Mouse (Mus musculus): ENCODE measurements around the gene Srsf6. TPM values are rescaled to one million over a fixed set of nuclear protein-coding genes. Genes with fewer than 3 reads are reported as not detected.

Srsf6 gene
- polyA plus RNA-seq, 1 experiment: 73.5 TPM

DNA sequence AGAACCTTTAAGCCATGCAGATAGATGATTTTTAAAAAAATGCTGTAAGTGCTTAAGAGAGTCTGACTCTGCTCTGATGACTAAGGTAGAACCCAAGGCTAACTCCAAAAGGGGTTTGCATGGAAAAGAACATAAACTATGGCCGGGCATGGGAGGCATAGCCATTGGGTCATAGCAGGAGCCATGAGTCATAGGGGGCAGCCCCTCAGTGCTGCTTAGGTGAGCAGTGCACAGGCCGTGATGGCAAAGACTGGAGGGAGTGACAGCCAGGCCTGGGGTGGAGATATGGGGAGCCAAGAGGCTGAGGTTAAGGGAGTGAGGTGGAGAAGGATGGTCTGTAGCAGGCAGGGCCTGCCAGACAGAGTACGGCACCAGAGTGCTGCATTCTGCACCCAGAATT, 37.8 kb downstream of the Srsf6 start:
- no peaks in the 10 kb centered on the region for H3K36me3 ChIP-seq (ENCODE audit: control insufficient read depth, insufficient read depth, low read length)
- no peaks in the 10 kb centered on the region for H3K27me3 ChIP-seq (ENCODE audit: control insufficient read depth, insufficient read depth, low read length)
- TF ChIP-seq POLR2A (IDR thresholded peaks at IDR 0.05; ENCODE audit: control insufficient read depth, low read depth, low read length) (no peak), CTCF (IDR thresholded peaks at IDR 0.05; ENCODE audit: control insufficient read depth, insufficient read depth, insufficient replicate concordance, low read depth, low read length) (no peak)
- H3K27ac ChIP-seq (ENCODE audit: control insufficient read depth, insufficient read depth, low read depth, low read length): no peak overlapping the region
- H3K4me3 ChIP-seq (ENCODE audit: control insufficient read depth, low read depth, low read length): no peak overlapping the region
- H3K4me1 ChIP-seq (ENCODE audit: control insufficient read depth, insufficient read depth, low read length): no peaks in the 10 kb centered on the region

DNA sequence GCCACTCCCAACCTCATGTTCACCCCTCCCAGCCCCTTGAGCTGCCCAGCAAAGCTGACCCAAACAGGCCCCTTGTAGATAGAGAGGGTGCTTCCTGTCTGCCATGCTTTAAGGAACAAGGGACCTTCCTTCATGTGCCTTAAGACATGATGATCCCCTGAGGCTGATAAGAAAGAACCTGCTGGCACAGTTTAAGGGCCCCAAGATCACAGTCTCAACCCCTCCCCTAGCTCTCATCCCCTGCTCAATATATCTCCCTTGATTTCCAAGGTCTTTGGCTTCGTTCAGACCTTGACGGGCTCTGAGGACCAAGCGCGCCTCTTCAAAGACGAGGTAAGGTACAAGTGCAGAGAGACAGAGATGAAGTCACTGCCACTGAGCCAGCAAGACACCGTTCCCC, 39.6 kb downstream of the Srsf6 start:
- H3K4me3 ChIP-seq (ENCODE audit: control insufficient read depth, low read depth, low read length): no peak overlapping the region
- H3K36me3 ChIP-seq (ENCODE audit: control insufficient read depth, insufficient read depth, low read length): no peaks in the 10 kb centered on the region
- no peaks in the 10 kb centered on the region for H3K27me3 ChIP-seq (ENCODE audit: control insufficient read depth, insufficient read depth, low read length)
- H3K27ac ChIP-seq (ENCODE audit: control insufficient read depth, insufficient read depth, low read depth, low read length): no peak overlapping the region
- no peaks in the 10 kb centered on the region for H3K4me1 ChIP-seq (ENCODE audit: control insufficient read depth, insufficient read depth, low read length)
- TF ChIP-seq POLR2A (IDR thresholded peaks at IDR 0.05; ENCODE audit: control insufficient read depth, low read depth, low read length): no peak
- no peak for TF ChIP-seq CTCF (IDR thresholded peaks at IDR 0.05; ENCODE audit: control insufficient read depth, insufficient read depth, insufficient replicate concordance, low read depth, low read length)

DNA sequence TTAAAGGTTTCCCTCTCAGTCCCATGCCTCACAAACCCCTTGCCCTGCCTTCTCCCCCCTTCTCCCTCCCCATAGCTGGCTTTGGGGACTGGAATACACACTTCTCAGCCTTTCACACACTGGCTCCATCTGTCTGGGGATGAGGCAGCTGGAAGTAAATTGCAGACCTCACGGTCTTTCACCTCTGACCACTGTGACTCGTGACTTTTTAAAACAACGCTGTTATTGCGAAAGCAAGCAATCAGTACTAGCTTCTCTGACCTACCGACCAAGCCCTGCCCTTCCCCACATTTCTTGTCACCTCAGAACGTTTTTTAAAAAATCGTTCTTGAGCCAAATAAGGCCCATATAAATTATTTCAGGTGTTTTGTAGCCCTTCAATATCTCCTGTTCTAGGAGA, 41.4 kb downstream of the Srsf6 start:
- H3K36me3 ChIP-seq (ENCODE audit: control insufficient read depth, insufficient read depth, low read length): no peaks in the 10 kb centered on the region
- TF ChIP-seq POLR2A (IDR thresholded peaks at IDR 0.05; ENCODE audit: control insufficient read depth, low read depth, low read length): no peak
- TF ChIP-seq CTCF (IDR thresholded peaks at IDR 0.05; ENCODE audit: control insufficient read depth, insufficient read depth, insufficient replicate concordance, low read depth, low read length): no peak
- no peak overlapping the region for H3K27ac ChIP-seq (ENCODE audit: control insufficient read depth, insufficient read depth, low read depth, low read length)
- no peaks in the 10 kb centered on the region for H3K27me3 ChIP-seq (ENCODE audit: control insufficient read depth, insufficient read depth, low read length)
- no peaks in the 10 kb centered on the region for H3K4me1 ChIP-seq (ENCODE audit: control insufficient read depth, insufficient read depth, low read length)
- no peak overlapping the region for H3K4me3 ChIP-seq (ENCODE audit: control insufficient read depth, low read depth, low read length)

DNA sequence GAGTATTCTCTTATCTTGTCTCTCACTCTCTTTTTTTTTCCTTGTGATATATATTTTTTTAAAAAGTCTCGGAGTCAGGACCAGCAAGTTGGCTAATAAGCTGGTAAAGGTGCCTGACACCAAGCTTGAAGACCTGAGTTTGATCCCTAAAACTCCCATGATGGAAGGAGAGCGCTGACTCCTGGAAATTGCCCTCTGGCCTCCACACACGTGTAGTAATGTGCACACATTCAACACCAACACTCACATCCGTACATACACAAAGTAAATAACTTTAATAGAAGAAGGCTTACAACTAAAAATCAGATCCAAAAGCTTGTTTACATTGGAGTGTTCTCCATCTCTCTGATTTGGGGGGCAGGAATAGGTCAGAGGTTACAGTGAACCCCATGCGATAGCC, 41.9 kb downstream of the Srsf6 start:
- no peaks in the 10 kb centered on the region for H3K27me3 ChIP-seq (ENCODE audit: control insufficient read depth, insufficient read depth, low read length)
- H3K36me3 ChIP-seq (ENCODE audit: control insufficient read depth, insufficient read depth, low read length): no peaks in the 10 kb centered on the region
- no peak for TF ChIP-seq POLR2A (IDR thresholded peaks at IDR 0.05; ENCODE audit: control insufficient read depth, low read depth, low read length)
- no peak for TF ChIP-seq CTCF (IDR thresholded peaks at IDR 0.05; ENCODE audit: control insufficient read depth, insufficient read depth, insufficient replicate concordance, low read depth, low read length)
- no peak overlapping the region for H3K27ac ChIP-seq (ENCODE audit: control insufficient read depth, insufficient read depth, low read depth, low read length)
- no peak overlapping the region for H3K4me3 ChIP-seq (ENCODE audit: control insufficient read depth, low read depth, low read length)
- no peaks in the 10 kb centered on the region for H3K4me1 ChIP-seq (ENCODE audit: control insufficient read depth, insufficient read depth, low read length)

DNA sequence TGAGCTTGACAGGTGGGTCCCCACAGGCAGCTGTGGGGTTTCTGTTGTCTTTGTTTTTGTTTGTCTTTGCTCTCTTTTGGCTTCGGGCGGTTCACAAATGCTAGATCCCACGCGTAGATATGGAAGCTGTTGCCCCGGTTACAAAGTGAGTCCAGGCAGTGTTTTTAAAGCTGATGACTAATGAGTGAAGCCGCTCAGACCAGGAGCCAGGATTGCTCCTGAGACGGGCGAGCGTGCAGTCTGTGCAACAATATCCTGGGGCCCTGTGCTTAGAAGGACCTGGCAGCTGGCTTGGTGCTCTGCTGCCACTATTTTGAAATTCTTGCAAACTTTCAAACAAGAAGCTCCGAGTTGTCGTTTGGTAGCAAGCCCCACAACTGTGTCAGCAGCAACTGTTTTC, 42.3 kb downstream of the Srsf6 start:
- H3K27me3 ChIP-seq (ENCODE audit: control insufficient read depth, insufficient read depth, low read length): no peaks in the 10 kb centered on the region
- no peak overlapping the region for H3K4me3 ChIP-seq (ENCODE audit: control insufficient read depth, low read depth, low read length)
- H3K36me3 ChIP-seq (ENCODE audit: control insufficient read depth, insufficient read depth, low read length): no peaks in the 10 kb centered on the region
- no peaks in the 10 kb centered on the region for H3K4me1 ChIP-seq (ENCODE audit: control insufficient read depth, insufficient read depth, low read length)
- no peak overlapping the region for H3K27ac ChIP-seq (ENCODE audit: control insufficient read depth, insufficient read depth, low read depth, low read length)
- TF ChIP-seq CTCF (IDR thresholded peaks at IDR 0.05; ENCODE audit: control insufficient read depth, insufficient read depth, insufficient replicate concordance, low read depth, low read length): no peak
- TF ChIP-seq POLR2A (IDR thresholded peaks at IDR 0.05; ENCODE audit: control insufficient read depth, low read depth, low read length): no peak

DNA sequence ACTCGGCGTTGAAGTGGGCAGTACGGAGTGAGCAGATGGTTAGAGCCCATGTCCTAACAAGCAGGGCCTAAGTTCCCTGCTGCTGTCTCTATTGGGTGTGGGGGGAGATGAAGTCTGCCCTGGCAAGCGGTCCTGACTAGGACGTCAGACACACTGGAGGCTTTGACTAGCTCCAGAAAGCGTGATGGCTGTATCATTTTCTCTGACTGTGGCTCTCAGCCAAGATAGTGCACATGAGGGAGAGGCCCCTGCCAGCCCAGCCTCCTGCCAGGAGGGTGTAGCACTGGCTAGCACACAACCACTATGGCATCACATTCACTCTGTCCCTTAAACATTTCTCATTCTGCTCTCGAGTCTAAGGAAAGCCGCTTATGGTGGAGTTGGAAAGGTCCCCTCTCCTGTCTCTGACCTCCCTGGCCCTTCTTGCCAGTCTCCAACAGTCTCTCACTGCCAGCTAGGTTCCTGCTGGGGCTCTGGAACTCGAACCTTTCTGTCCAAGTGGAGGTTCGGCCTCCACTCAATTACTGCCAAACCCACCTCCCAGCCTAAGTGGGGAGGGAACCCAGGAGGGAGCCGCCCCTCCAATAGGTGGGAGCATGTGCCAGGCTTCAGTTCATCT, 43.9 kb downstream of the Srsf6 start:
- no peak overlapping the region for H3K4me3 ChIP-seq (ENCODE audit: control insufficient read depth, low read depth, low read length)
- no peaks in the 10 kb centered on the region for H3K36me3 ChIP-seq (ENCODE audit: control insufficient read depth, insufficient read depth, low read length)
- no peaks in the 10 kb centered on the region for H3K27me3 ChIP-seq (ENCODE audit: control insufficient read depth, insufficient read depth, low read length)
- H3K27ac ChIP-seq (ENCODE audit: control insufficient read depth, insufficient read depth, low read depth, low read length): no peak overlapping the region
- TF ChIP-seq CTCF (IDR thresholded peaks at IDR 0.05; ENCODE audit: control insufficient read depth, insufficient read depth, insufficient replicate concordance, low read depth, low read length) (no peak), POLR2A (IDR thresholded peaks at IDR 0.05; ENCODE audit: control insufficient read depth, low read depth, low read length) (no peak)
- H3K4me1 ChIP-seq (ENCODE audit: control insufficient read depth, insufficient read depth, low read length): no peaks in the 10 kb centered on the region

DNA sequence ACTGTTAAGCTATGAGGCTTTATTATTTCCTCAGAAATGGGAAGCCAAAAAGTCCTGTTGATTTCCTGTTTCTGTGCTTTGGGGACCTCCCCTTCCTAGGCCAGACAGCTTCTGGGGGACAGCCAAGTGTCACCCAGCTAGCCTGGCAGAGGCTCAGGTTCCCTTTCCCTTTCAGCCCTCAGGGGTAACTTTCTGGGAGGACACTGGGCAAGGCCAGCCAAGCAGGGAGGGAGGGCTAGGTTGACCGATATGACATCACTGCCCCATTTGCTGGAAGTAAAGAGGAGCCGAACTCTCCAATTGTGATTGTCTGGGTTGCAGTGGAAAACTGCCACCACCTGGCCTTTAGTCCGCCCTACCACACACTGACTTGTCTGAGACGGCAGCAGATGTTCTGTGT, 44.7 kb downstream of the Srsf6 start:
- no peak for TF ChIP-seq CTCF (IDR thresholded peaks at IDR 0.05; ENCODE audit: control insufficient read depth, insufficient read depth, insufficient replicate concordance, low read depth, low read length)
- TF ChIP-seq POLR2A (IDR thresholded peaks at IDR 0.05; ENCODE audit: control insufficient read depth, low read depth, low read length): no peak

DNA sequence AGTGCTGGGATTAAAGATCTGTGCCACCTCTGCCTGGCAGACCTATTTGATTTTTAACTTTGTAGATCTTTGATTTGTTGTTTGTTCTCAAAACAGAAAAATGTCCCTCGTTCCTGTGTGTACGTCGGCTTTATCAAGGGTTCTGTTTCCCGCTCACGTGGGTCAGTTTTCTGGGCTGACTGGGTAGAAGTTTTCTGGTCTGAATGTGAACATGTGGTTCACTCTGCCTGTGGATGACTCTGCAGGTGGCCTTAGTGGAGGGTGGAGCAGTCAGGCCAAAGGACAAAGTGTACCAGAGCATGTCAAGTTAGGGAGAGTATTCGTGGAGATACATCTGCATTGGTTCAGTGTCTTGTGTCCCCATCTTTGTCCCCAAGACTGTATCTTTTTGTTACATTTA, 53.1 kb downstream of the Srsf6 start:
- TF ChIP-seq POLR2A (IDR thresholded peaks at IDR 0.05; ENCODE audit: control insufficient read depth, low read depth, low read length) (no peak), CTCF (IDR thresholded peaks at IDR 0.05; ENCODE audit: control insufficient read depth, insufficient read depth, insufficient replicate concordance, low read depth, low read length) (no peak)
- H3K27ac ChIP-seq (ENCODE audit: control insufficient read depth, insufficient read depth, low read depth, low read length): no peak overlapping the region

More for the DNA sequence above, 44.7 kb downstream of the Srsf6 start:
- H3K27me3 ChIP-seq (ENCODE audit: control insufficient read depth, insufficient read depth, low read length): no peaks in the 10 kb centered on the region
- no peaks in the 10 kb centered on the region for H3K4me1 ChIP-seq (ENCODE audit: control insufficient read depth, insufficient read depth, low read length)
- no peaks in the 10 kb centered on the region for H3K36me3 ChIP-seq (ENCODE audit: control insufficient read depth, insufficient read depth, low read length)
- H3K4me3 ChIP-seq (ENCODE audit: control insufficient read depth, low read depth, low read length): no peak overlapping the region; the same call in 1 of the 2 replicates
- H3K27ac ChIP-seq (ENCODE audit: control insufficient read depth, insufficient read depth, low read depth, low read length): no peak overlapping the region

More for the DNA sequence above, 53.1 kb downstream of the Srsf6 start:
- Histone ChIP-seq H3K4me3 (ENCODE audit: control insufficient read depth, low read depth, low read length) (no peak overlapping the region), H3K36me3 (ENCODE audit: control insufficient read depth, insufficient read depth, low read length) (no peaks in the 10 kb centered on the region), H3K27me3 (ENCODE audit: control insufficient read depth, insufficient read depth, low read length) (no peaks in the 10 kb centered on the region), H3K4me1 (ENCODE audit: control insufficient read depth, insufficient read depth, low read length) (no peaks in the 10 kb centered on the region)

Data from testis, adult 2 months (tissue).